ENCODE assay signal across 15 mouse cellular contexts in genomic region chrX:78797642-78798041, GRCm38 (mm10).
A peak's percentile ranks its signal among the peaks of the same experiment; 100 is the strongest.
DNase-seq lines count a peak whose midpoint lies in the region; ATAC-seq and TF ChIP-seq lines count a peak whose summit lies in the region.
"Had no signal": no experiment of that assay in that cellular context is flagged by ENCODE, and none has a peak within 500 bp of the region (broad histone marks: within the 10 kb centered on the region; RNA-seq: fewer than 3 reads in every experiment).

No protein-coding gene starts in this region.

- in situ Hi-C loops in Patski (cut with MboI; ENCODE audit: low pct_unique_long_range_greater_than_20kb) = no loop called here

- H3K27ac ChIP-seq in heart, adult 2 months = no peak overlapping the region
- no peak overlapping the region for H3K27ac ChIP-seq in liver, adult 2 months (replicated peaks; ENCODE audit: insufficient read depth, low read depth, low read length)
- no peak overlapping the region for H3K27ac ChIP-seq in thymus, adult 2 months (ENCODE audit: control insufficient read depth, insufficient read depth, low read length)
- H3K27ac ChIP-seq: heart, embryonic 10.5 days; hindbrain, embryonic 10.5 days; kidney, embryonic 15.5 days; liver, embryonic 12.5 days had no signal

- no peak for ATAC-seq in Patski
- ATAC-seq: liver, embryonic 12.5 days had no signal

- WGBS in heart, adult 2 months = 64% methylated on average over 4 of the region's 4 CpGs
- 72% methylated on average over 4 of the region's 4 CpGs for WGBS in liver, adult 2 months
- WGBS in thymus, adult 2 months = 70% methylated on average over 4 of the region's 4 CpGs

- H3K36me3 ChIP-seq in heart, adult 2 months (ENCODE audit: control insufficient read depth, insufficient read depth, low read length) = no peaks in the 10 kb centered on the region
- no peaks in the 10 kb centered on the region for H3K36me3 ChIP-seq in liver, adult 2 months (ENCODE audit: control insufficient read depth, insufficient read depth, low read length)
- H3K36me3 ChIP-seq in thymus, adult 2 months (ENCODE audit: control insufficient read depth, insufficient read depth, low read length) = no peaks in the 10 kb centered on the region
- H3K36me3 ChIP-seq: heart, embryonic 10.5 days; hindbrain, embryonic 10.5 days; kidney, embryonic 15.5 days; liver, embryonic 12.5 days had no signal

- POLR2A ChIA-PET in Patski (lab: Charles Lee) = no interaction called here

- TF ChIP-seq CTCF in heart, adult 2 months (IDR thresholded peaks at IDR 0.05) = peak; percentile 49
- TF ChIP-seq CTCF in liver, adult 2 months (IDR thresholded peaks at IDR 0.05; ENCODE audit: low read depth, low read length) = no peak
- TF ChIP-seq CTCF in Patski (IDR thresholded peaks at IDR 0.05) = peak; percentile 24
- TF ChIP-seq CTCF in thymus, adult 2 months (IDR thresholded peaks at IDR 0.05; ENCODE audit: borderline replicate concordance, control insufficient read depth, extremely low read depth, insufficient read depth, low read length, poor library complexity) = no peak

- H3K4me3 ChIP-seq in heart, adult 2 months = no peak overlapping the region
- H3K4me3 ChIP-seq in liver, adult 2 months (ENCODE audit: insufficient read depth, low read depth, low read length) = no peak overlapping the region
- H3K4me3 ChIP-seq in thymus, adult 2 months (ENCODE audit: control insufficient read depth, insufficient read depth, low read length) = no peak overlapping the region
- H3K4me3 ChIP-seq: heart, embryonic 10.5 days; hindbrain, embryonic 10.5 days; kidney, embryonic 15.5 days; liver, embryonic 12.5 days; myocyte had no signal

- no peak for TF ChIP-seq POLR2A in heart, adult 2 months (IDR thresholded peaks at IDR 0.05; ENCODE audit: insufficient read depth, low read depth, low read length)
- no peak for TF ChIP-seq POLR2A in liver, adult 2 months (IDR thresholded peaks at IDR 0.05; ENCODE audit: extremely low read depth, insufficient read depth, low read length)
- no peak for TF ChIP-seq POLR2A in thymus, adult 2 months (IDR thresholded peaks at IDR 0.05; ENCODE audit: control insufficient read depth, extremely low read depth, insufficient read depth, low read length, poor library complexity)

- H3K27me3 ChIP-seq in heart, adult 2 months (ENCODE audit: control insufficient read depth, insufficient read depth, low read length) = no peaks in the 10 kb centered on the region
- no peaks in the 10 kb centered on the region for H3K27me3 ChIP-seq in liver, adult 2 months (ENCODE audit: control insufficient read depth, insufficient read depth, low read length)
- H3K27me3 ChIP-seq in Patski = no peaks in the 10 kb centered on the region
- no peaks in the 10 kb centered on the region for H3K27me3 ChIP-seq in thymus, adult 2 months (ENCODE audit: control insufficient read depth, insufficient read depth, low read length)
- H3K27me3 ChIP-seq: kidney, embryonic 15.5 days; liver, embryonic 12.5 days had no signal

- no peaks in the 10 kb centered on the region for H3K4me1 ChIP-seq in heart, adult 2 months (ENCODE audit: control insufficient read depth, insufficient read depth, low read length)
- no peaks in the 10 kb centered on the region for H3K4me1 ChIP-seq in liver, adult 2 months (ENCODE audit: control insufficient read depth, insufficient read depth, low read length)
- no peaks in the 10 kb centered on the region for H3K4me1 ChIP-seq in thymus, adult 2 months (replicated peaks; ENCODE audit: control insufficient read depth, insufficient read depth, low read length)
- H3K4me1 ChIP-seq: heart, embryonic 10.5 days; hindbrain, embryonic 10.5 days; kidney, embryonic 15.5 days; liver, embryonic 12.5 days had no signal

- no peak for TF ChIP-seq EP300 in heart, adult 2 months (IDR thresholded peaks at IDR 0.05; ENCODE audit: insufficient read depth, low read depth, low read length)

- H3K9ac ChIP-seq in heart, adult 2 months (ENCODE audit: low read depth, low read length) = no peak overlapping the region
- no peak overlapping the region for H3K9ac ChIP-seq in liver, adult 2 months (ENCODE audit: low read depth, low read length)
- H3K9ac ChIP-seq: kidney, embryonic 15.5 days; liver, embryonic 12.5 days had no signal

- CTCF ChIA-PET in Patski (lab: Charles Lee) = no interaction called here

- intact Hi-C loops in heart, adult 2 months (cut with DNase I) = no loop called here

- no peaks in the 10 kb centered on the region for H3K79me2 ChIP-seq in heart, adult 2 months (replicated peaks; ENCODE audit: control insufficient read depth, insufficient read depth, low read length)
- H3K79me2 ChIP-seq in liver, adult 2 months (ENCODE audit: control insufficient read depth, insufficient read depth, low read length) = no peaks in the 10 kb centered on the region

- DNase-seq in heart, adult 2 months = no peak
- DNase-seq in heart, adult 11 months = no peak
- peak; percentile 19 for DNase-seq in liver, adult 2 months (ENCODE audit: extremely low read depth, low read depth, low spot score)
- DNase-seq in liver = no peak
- DNase-seq in ES-CJ7 (ENCODE audit: low read depth, low spot score) = peak; percentile 18
- DNase-seq in Patski (ENCODE audit: low read depth, low spot score) = no peak
- DNase-seq in thymus, adult 2 months = no peak
- DNase-seq in gastrocnemius, postnatal 25 days = no peak
- DNase-seq: adrenal gland, postnatal 10 days; cerebellum, adult 11 months had no signal

Comparison
In these comparisons a context has a peak if more than half of its experiments do, and no peak if none do; other contexts are left out.
1. DNase-seq: peak in liver, adult 2 months (single experiment) and ES-CJ7 (single experiment); none in heart, adult 2 months (0 of 2), heart, adult 11 months (single experiment), liver (single experiment), Patski (single experiment), thymus, adult 2 months (single experiment) and gastrocnemius, postnatal 25 days (single experiment).
2. CTCF ChIP-seq: peak in heart, adult 2 months (single experiment) and Patski (single experiment); none in liver, adult 2 months (single experiment) and thymus, adult 2 months (single experiment).